Mouse (Mus musculus): ENCODE data around the gene Mypn. TPM values are rescaled to one million over a fixed set of nuclear protein-coding genes. Genes with fewer than 3 reads are reported as not detected.

Gene Mypn
- polyA plus RNA-seq, 1 experiment from 2014 or later = 0.12 TPM

DNA sequence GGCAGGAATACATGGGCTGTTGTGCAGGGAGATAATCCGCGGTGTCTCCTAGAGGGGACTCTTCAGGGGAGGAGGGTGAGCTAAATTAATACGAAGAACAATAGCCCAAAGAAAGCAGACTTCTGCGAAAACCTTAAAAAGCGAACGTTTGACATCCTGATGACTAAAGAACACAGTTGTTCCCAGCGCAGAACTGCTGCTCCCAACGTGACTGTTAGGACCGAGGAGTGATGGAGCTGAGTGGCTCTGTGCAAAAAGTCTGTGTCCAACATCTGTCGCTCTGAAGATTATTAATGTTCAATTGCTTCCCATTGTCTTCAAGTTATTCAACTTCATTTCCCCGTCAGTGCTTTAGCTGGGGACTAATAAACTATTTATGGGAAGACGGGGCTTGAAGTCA, 105.6 kb downstream of the Mypn start:
- no peak for TF ChIP-seq CTCF (IDR thresholded peaks at IDR 0.05; ENCODE audit: low read depth)
- no peak for TF ChIP-seq EP300 (optimal IDR thresholded peaks at IDR 0.05)
- Histone ChIP-seq H3K4me3 (ENCODE audit: low read depth, low read length) (no peak overlapping the region), H3K27me3 (ENCODE audit: control insufficient read depth, insufficient read depth, low read length) (no peaks in the 10 kb centered on the region), H3K4me2 (replicated peaks; ENCODE audit: low read depth) (no peak overlapping the region), H3K9me3 (ENCODE audit: control insufficient read depth, low read length) (no peaks in the 10 kb centered on the region), H3K4me1 (replicated peaks; ENCODE audit: control insufficient read depth, insufficient read depth) (0 out of 2 replicates have a peak, but pooled peaks cover 2% of the 10 kb centered on the region), H3K27ac (replicated peaks) (no peak overlapping the region), H3K36me3 (ENCODE audit: control insufficient read depth, insufficient read depth, low read length) (no peaks in the 10 kb centered on the region), H3K9ac (ENCODE audit: low read length) (no peak overlapping the region)
- WGBS = 67% methylated on average over 12 of the region's 12 CpGs
- DNase-seq (ENCODE audit: low spot score) (no peak), ATAC-seq (ENCODE audit: low FRiP score, low TSS enrichment) (no peak)

DNA sequence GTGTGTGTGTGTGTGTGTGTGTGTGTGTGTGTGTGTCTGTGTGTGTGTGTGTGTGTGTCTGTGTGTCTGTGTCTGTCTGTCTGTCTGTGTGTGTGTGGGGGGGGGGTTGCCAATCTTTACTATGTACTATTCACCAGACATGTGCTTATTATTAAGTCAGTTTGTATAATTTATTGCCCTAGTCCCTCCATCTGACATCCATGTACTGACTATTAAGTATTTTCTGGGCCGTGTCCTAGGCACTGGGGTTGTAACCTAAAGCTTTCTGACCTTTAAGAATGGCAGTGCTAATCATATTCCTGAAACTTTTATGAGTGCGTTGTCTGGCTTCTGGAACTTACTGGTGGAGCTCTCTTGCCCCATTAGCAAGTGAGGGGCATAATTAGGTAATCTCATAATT, 107.0 kb downstream of the Mypn start:
- TF ChIP-seq EP300 (optimal IDR thresholded peaks at IDR 0.05) (no peak), CTCF (IDR thresholded peaks at IDR 0.05; ENCODE audit: low read depth) (no peak)
- 0 out of 2 replicates have a peak, but pooled peaks cover 2% of the 10 kb centered on the region for H3K4me1 ChIP-seq (replicated peaks; ENCODE audit: control insufficient read depth, insufficient read depth)
- no peak overlapping the region for H3K9ac ChIP-seq (ENCODE audit: low read length)
- no peak for DNase-seq (ENCODE audit: low spot score)
- 48% methylated on average over 2 of the region's 2 CpGs for WGBS
- no peaks in the 10 kb centered on the region for H3K9me3 ChIP-seq (ENCODE audit: control insufficient read depth, low read length)
- H3K27ac ChIP-seq (replicated peaks) = no peak overlapping the region
- no peak overlapping the region for H3K4me3 ChIP-seq (ENCODE audit: low read depth, low read length)
- no peak for ATAC-seq (ENCODE audit: low FRiP score, low TSS enrichment)
- H3K36me3 ChIP-seq (ENCODE audit: control insufficient read depth, insufficient read depth, low read length) = no peaks in the 10 kb centered on the region
- H3K4me2 ChIP-seq (replicated peaks; ENCODE audit: low read depth) = no peak overlapping the region
- no peaks in the 10 kb centered on the region for H3K27me3 ChIP-seq (ENCODE audit: control insufficient read depth, insufficient read depth, low read length)

DNA sequence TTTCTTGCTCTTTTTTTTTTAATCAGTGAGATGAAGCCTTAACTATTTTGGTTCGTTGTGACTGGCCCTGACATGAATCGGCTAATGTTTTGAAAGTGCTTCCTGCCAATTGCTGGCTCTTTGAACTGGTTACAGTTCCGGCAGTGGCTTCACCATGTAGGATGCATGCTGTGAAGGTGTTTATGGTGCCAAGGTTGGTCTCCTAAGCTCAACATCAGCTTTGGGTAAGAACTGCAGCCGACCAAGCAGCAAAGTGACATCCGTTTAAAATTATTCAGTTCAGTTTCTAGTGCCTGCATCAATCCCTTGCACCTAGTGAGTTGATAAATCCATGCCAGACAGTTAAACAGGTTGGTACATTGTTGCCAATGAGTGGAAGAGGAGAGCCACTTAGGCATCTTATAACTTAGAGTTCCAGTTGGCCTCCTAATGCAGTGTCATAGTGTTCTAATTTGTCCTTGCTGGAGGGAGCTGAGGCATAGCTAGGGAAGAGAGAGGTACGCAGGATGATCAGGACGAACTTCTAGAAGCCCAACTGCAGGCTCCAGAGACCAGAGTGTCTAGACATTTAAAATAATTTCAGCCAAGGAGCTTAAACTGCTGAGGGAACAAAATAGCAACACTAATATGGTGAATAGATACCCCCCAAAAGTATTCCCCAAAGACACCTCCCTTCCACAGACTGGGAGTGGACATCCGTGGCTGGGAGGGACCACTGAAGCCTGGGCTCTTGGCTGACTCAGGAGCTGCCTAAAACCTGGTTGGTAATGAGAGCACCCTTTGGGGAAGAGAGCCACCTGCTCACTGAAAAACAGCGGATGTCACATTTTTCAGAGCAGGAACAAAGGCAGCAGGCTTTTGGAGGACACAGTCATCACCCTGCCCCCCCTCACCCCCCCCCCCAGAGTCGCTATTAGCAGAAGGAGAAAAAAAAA, 110.9 kb downstream of the Mypn start:
- no peaks in the 10 kb centered on the region for H3K36me3 ChIP-seq (ENCODE audit: control insufficient read depth, insufficient read depth, low read length)
- no peak for ATAC-seq (ENCODE audit: low FRiP score, low TSS enrichment)
- H3K9me3 ChIP-seq (ENCODE audit: control insufficient read depth, low read length) = no peaks in the 10 kb centered on the region
- H3K4me3 ChIP-seq (ENCODE audit: low read depth, low read length) = no peak overlapping the region
- DNase-seq (ENCODE audit: low spot score) = no peak
- TF ChIP-seq CTCF (IDR thresholded peaks at IDR 0.05; ENCODE audit: low read depth) = no peak
- no peaks in the 10 kb centered on the region for H3K4me1 ChIP-seq (replicated peaks; ENCODE audit: control insufficient read depth, insufficient read depth)
- H3K4me2 ChIP-seq (replicated peaks; ENCODE audit: low read depth) = no peak overlapping the region
- H3K27ac ChIP-seq (replicated peaks) = no peak overlapping the region
- no peaks in the 10 kb centered on the region for H3K27me3 ChIP-seq (ENCODE audit: control insufficient read depth, insufficient read depth, low read length)
- no peak overlapping the region for H3K9ac ChIP-seq (ENCODE audit: low read length)
- 68% methylated on average over 10 of the region's 10 CpGs for WGBS

DNA sequence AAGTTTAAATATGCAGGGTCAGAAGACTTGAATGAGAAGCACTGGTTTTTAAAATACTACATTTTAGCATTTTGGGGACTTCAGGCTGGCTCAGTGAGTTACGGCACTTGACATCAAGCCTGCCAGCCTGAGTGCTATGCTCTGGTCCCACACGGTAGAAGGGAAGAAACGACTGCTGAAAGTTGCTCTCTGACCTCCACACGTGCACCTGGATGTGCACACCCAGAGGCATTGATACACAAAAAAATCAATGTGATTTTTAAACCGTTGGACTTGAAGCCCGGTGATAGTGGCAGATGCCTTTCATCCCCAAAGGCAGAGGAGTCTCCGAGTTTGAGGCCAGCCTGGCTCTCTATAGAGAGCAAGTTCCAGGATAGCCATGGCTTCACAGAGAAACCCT, 111.8 kb downstream of the Mypn start:
- no peak for DNase-seq (ENCODE audit: low spot score)
- Histone ChIP-seq H3K4me1 (replicated peaks; ENCODE audit: control insufficient read depth, insufficient read depth) (no peaks in the 10 kb centered on the region), H3K9ac (ENCODE audit: low read length) (no peak overlapping the region), H3K36me3 (ENCODE audit: control insufficient read depth, insufficient read depth, low read length) (no peaks in the 10 kb centered on the region), H3K27me3 (ENCODE audit: control insufficient read depth, insufficient read depth, low read length) (no peaks in the 10 kb centered on the region), H3K9me3 (ENCODE audit: control insufficient read depth, low read length) (no peaks in the 10 kb centered on the region), H3K4me3 (ENCODE audit: low read depth, low read length) (no peak overlapping the region), H3K27ac (replicated peaks) (no peak overlapping the region), H3K4me2 (replicated peaks; ENCODE audit: low read depth) (no peak overlapping the region)
- no peak for ATAC-seq (ENCODE audit: low FRiP score, low TSS enrichment)
- WGBS = 55% methylated on average over 7 of the region's 7 CpGs
- no peak for TF ChIP-seq CTCF (IDR thresholded peaks at IDR 0.05; ENCODE audit: low read depth)
- no peak for TF ChIP-seq EP300 (optimal IDR thresholded peaks at IDR 0.05)

DNA sequence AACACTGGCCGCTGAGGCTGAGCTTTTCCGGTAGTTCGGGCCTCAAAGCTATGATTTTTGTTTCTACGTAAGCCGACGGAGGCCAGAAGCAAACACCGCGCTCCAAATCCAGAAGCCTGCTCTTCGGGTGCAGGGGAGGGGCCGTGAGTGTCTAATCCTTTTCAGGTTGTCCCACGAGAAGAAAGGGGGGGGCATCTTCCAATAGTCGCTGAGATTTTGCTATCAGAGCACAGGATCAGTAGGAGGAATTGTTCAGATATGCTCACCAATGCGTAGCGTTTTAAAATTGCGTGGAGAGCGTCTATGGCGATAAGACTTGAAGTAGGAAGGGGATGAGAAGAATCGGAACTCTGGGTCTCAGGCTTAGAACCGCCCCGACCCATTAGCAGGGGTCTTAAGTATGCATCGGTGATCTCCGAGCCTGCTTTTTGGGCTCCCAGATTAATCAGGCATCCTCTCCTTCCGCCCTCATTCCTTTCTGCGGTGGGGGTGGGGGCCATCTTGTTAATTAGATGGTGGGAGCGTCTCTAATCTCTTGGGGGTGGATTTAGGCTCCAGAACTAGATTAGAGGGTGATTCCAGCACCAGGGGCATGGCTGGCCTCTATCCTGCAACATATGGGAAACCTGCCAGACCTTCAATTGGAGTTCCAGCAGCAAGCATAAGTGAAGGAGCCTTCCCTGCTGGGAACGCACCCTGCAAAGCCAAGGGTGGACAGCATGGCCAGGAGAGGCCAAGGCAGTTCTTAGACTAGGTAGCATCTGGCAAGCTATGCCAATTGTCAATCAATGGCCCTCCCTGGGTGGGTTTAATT, 113.8 kb downstream of the Mypn start:
- peak; percentile 16 for DNase-seq (ENCODE audit: low spot score)
- H3K4me2 ChIP-seq (replicated peaks; ENCODE audit: low read depth) = peak overlapping the region; percentile 58
- H3K27ac ChIP-seq (replicated peaks) = no peak overlapping the region
- no peak for TF ChIP-seq EP300 (optimal IDR thresholded peaks at IDR 0.05)
- no peak for TF ChIP-seq CTCF (IDR thresholded peaks at IDR 0.05; ENCODE audit: low read depth)
- no peaks in the 10 kb centered on the region for H3K36me3 ChIP-seq (ENCODE audit: control insufficient read depth, insufficient read depth, low read length)
- ATAC-seq (ENCODE audit: low FRiP score, low TSS enrichment) = no peak
- H3K9me3 ChIP-seq (ENCODE audit: control insufficient read depth, low read length) = no peaks in the 10 kb centered on the region
- peak overlapping the region; percentile 17 for H3K4me3 ChIP-seq (ENCODE audit: low read depth, low read length)
- WGBS = 7% methylated on average over 26 of the region's 26 CpGs
- no peaks in the 10 kb centered on the region for H3K4me1 ChIP-seq (replicated peaks; ENCODE audit: control insufficient read depth, insufficient read depth)
- H3K27me3 ChIP-seq (ENCODE audit: control insufficient read depth, insufficient read depth, low read length) = no peaks in the 10 kb centered on the region
- peak overlapping the region; percentile 38 for H3K9ac ChIP-seq (ENCODE audit: low read length)
